Mouse (Mus musculus) retina, postnatal 1 day (tissue): ENCODE data around the gene Vwa2.

Source experiments
- DNase-seq: peaks from one replicate; pipeline ENCODE4 v3.0.0-alpha.2; 2012

Gene Vwa2

GRCm38 (mm10) chr19:56873816-56874600, at the start of gene Vwa2:
Gene Vwa2 (plus strand): TSS chr19:56874249.
- peak; percentile 70 for DNase-seq

- peak; percentile 25 for DNase-seq
These were observed 47.9 kb upstream of the Vwa2 start, which contains the start of gene Tdrd1 for GRCm38 (mm10) chr19:56826047-56826631. Gene Tdrd1 (plus strand): TSS chr19:56826209.

GRCm38 (mm10) chr19:56828305-56828704, 45.7 kb upstream of the Vwa2 start:
- DNase-seq = no peak

- DNase-seq = no peak
These were observed 44.8 kb upstream of the Vwa2 start for GRCm38 (mm10) chr19:56829267-56829666.

GRCm38 (mm10) chr19:56830163-56830562, 43.9 kb upstream of the Vwa2 start:
- no peak for DNase-seq

GRCm38 (mm10) chr19:56835340-56835739, 38.7 kb upstream of the Vwa2 start:
- DNase-seq = peak; percentile 83

GRCm38 (mm10) chr19:56838942-56839706, 34.9 kb upstream of the Vwa2 start:
- peak; percentile 24 for DNase-seq

GRCm38 (mm10) chr19:56842974-56843373, 31.1 kb upstream of the Vwa2 start:
- no peak for DNase-seq

GRCm38 (mm10) chr19:56852590-56852989, 21.5 kb upstream of the Vwa2 start:
- DNase-seq = no peak

GRCm38 (mm10) chr19:56856455-56856854, 17.6 kb upstream of the Vwa2 start:
- no peak for DNase-seq

- no peak for DNase-seq
These were observed 6.3 kb upstream of the Vwa2 start for GRCm38 (mm10) chr19:56867701-56868100.

GRCm38 (mm10) chr19:56874601-56875315, 709 bp downstream of the Vwa2 start:
- peak; percentile 27 for DNase-seq

- no peak for DNase-seq
These were observed 3.3 kb downstream of the Vwa2 start for GRCm38 (mm10) chr19:56877364-56877763.

GRCm38 (mm10) chr19:56887879-56888278, 13.8 kb downstream of the Vwa2 start:
- DNase-seq = no peak

- DNase-seq = peak; percentile 71
These were observed 14.6 kb downstream of the Vwa2 start for GRCm38 (mm10) chr19:56888654-56889053.

GRCm38 (mm10) chr19:56891438-56891837, 17.4 kb downstream of the Vwa2 start:
- DNase-seq = peak; percentile 55

GRCm38 (mm10) chr19:56892586-56892985, 18.5 kb downstream of the Vwa2 start:
- peak; percentile 64 for DNase-seq

GRCm38 (mm10) chr19:56893326-56893725, 19.3 kb downstream of the Vwa2 start:
- DNase-seq = no peak

- DNase-seq = no peak
These were observed 23.6 kb downstream of the Vwa2 start for GRCm38 (mm10) chr19:56897654-56898053.

GRCm38 (mm10) chr19:56904095-56904494, 30.0 kb downstream of the Vwa2 start:
- no peak for DNase-seq

- DNase-seq = no peak
These were observed 31.3 kb downstream of the Vwa2 start for GRCm38 (mm10) chr19:56905395-56905794.

- DNase-seq = no peak
These were observed 33.8 kb downstream of the Vwa2 start for GRCm38 (mm10) chr19:56907850-56908249.
